ENCODE assay signal across 18 mouse cellular contexts in the genomic region with DNA sequence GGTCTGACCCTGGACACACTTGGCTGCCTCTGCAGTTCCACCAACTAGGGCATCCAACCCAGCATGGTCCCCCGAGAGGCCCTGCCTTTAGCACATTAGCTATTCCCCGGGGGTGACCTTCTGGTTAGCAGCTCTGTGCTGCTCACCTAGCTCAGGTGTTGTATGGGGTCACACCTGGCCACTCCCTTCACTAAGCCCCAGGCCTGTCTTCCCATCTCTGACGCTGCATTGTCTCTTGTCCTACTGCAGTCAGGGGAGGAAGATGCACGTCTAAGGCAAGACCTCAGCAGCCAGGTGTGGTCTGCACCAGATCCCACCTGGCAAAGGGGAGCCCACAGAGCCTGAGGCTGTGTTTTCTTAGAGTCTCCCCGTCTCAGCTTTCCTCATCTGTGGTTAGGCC. TPM values are rescaled to one million over a fixed set of nuclear protein-coding genes. Genes with fewer than 3 reads are reported as not detected.
A peak's percentile ranks its signal among the peaks of the same experiment; 100 is the strongest.
DNase-seq lines count a peak whose midpoint lies in the region; ATAC-seq and TF ChIP-seq lines count a peak whose summit lies in the region.
"Had no signal": no experiment of that assay in that cellular context is flagged by ENCODE, and none has a peak within 500 bp of the region (broad histone marks: within the 10 kb centered on the region; RNA-seq: fewer than 3 reads in every experiment).

No protein-coding gene starts in this region.

- H3K9me3 ChIP-seq in forebrain, embryonic 13.5 days (replicated peaks): no peaks in the 10 kb centered on the region
- no peaks in the 10 kb centered on the region for H3K9me3 ChIP-seq in forebrain, embryonic 10.5 days
- no peaks in the 10 kb centered on the region for H3K9me3 ChIP-seq in forebrain, embryonic 15.5 days
- no peaks in the 10 kb centered on the region for H3K9me3 ChIP-seq in hindbrain, postnatal 0 days (ENCODE audit: low read length)
- H3K9me3 ChIP-seq: embryonic facial prominence, embryonic 15.5 days had no signal

- H3K4me1 ChIP-seq in forebrain, embryonic 13.5 days: peaks cover 42% of the 10 kb centered on the region
- H3K4me1 ChIP-seq in forebrain, embryonic 10.5 days: peaks cover 18% of the 10 kb centered on the region
- peaks cover 8% of the 10 kb centered on the region for H3K4me1 ChIP-seq in cortical plate, adult 2 months (ENCODE audit: control insufficient read depth, insufficient read depth, low read length)
- peaks cover 46% of the 10 kb centered on the region for H3K4me1 ChIP-seq in forebrain, embryonic 15.5 days
- H3K4me1 ChIP-seq in hindbrain, postnatal 0 days (ENCODE audit: insufficient read depth, low read length): peaks cover 20% of the 10 kb centered on the region

- H3K36me3 ChIP-seq in forebrain, embryonic 13.5 days (ENCODE audit: poor library complexity, severe bottlenecking): no peaks in the 10 kb centered on the region
- H3K36me3 ChIP-seq in forebrain, embryonic 10.5 days (replicated peaks): no peaks in the 10 kb centered on the region
- no peaks in the 10 kb centered on the region for H3K36me3 ChIP-seq in forebrain, embryonic 15.5 days
- H3K36me3 ChIP-seq in hindbrain, postnatal 0 days (ENCODE audit: insufficient read depth, low read length): no peaks in the 10 kb centered on the region
- H3K36me3 ChIP-seq: embryonic facial prominence, embryonic 15.5 days had no signal

- peak overlapping the region; percentile 23; the same call in 1 of the 2 replicates for H3K9ac ChIP-seq in forebrain, embryonic 13.5 days
- H3K9ac ChIP-seq in forebrain, embryonic 15.5 days (replicated peaks): 0 out of 2 replicates have a peak overlapping the region, but pooled peaks have one; percentile 12
- H3K9ac ChIP-seq in hindbrain, postnatal 0 days (replicated peaks; ENCODE audit: low read length): peak overlapping the region; percentile 79; the same call in 1 of the 2 replicates
- H3K9ac ChIP-seq: embryonic facial prominence, embryonic 15.5 days; liver, postnatal 0 days had no signal

- no peak for TF ChIP-seq CTCF in cortical plate, adult 2 months (IDR thresholded peaks at IDR 0.05; ENCODE audit: extremely low read depth, insufficient read depth, low read length)
- TF ChIP-seq CTCF in hindbrain, postnatal 0 days (IDR thresholded peaks at IDR 0.05; ENCODE audit: low read depth): no peak

- H3K27me3 ChIP-seq in forebrain, embryonic 13.5 days: peaks cover 28% of the 10 kb centered on the region
- H3K27me3 ChIP-seq in forebrain, embryonic 10.5 days (ENCODE audit: poor library complexity, severe bottlenecking): peaks cover 82% of the 10 kb centered on the region
- peaks cover 3% of the 10 kb centered on the region; the same call in 1 of the 2 replicates for H3K27me3 ChIP-seq in forebrain, embryonic 15.5 days
- H3K27me3 ChIP-seq in hindbrain, postnatal 0 days (ENCODE audit: insufficient read depth, low read length): no peaks in the 10 kb centered on the region

- no peak for ATAC-seq in forebrain, embryonic 13.5 days
- ATAC-seq in forebrain, embryonic 15.5 days (replicated peaks): no peak
- ATAC-seq in hindbrain, postnatal 0 days: no peak
- ATAC-seq: liver, postnatal 0 days had no signal

- peak overlapping the region; percentile 71; the same call in 1 of the 2 replicates for H3K4me3 ChIP-seq in forebrain, embryonic 13.5 days
- no peak overlapping the region for H3K4me3 ChIP-seq in forebrain, embryonic 10.5 days
- peak overlapping the region; percentile 76 for H3K4me3 ChIP-seq in cortical plate, adult 2 months (ENCODE audit: insufficient read depth, low read length)
- peak overlapping the region; percentile 78 for H3K4me3 ChIP-seq in forebrain, embryonic 15.5 days
- peak overlapping the region; percentile 67 for H3K4me3 ChIP-seq in hindbrain, postnatal 0 days (ENCODE audit: low read length)
- H3K4me3 ChIP-seq: embryonic facial prominence, embryonic 15.5 days; heart, adult 2 months had no signal

- peak overlapping the region; percentile 93 for H3K4me2 ChIP-seq in forebrain, embryonic 13.5 days
- H3K4me2 ChIP-seq in forebrain, embryonic 15.5 days (replicated peaks): peak overlapping the region; percentile 59
- peak overlapping the region; percentile 91 for H3K4me2 ChIP-seq in hindbrain, postnatal 0 days (ENCODE audit: low read depth, low read length)

- 61% methylated on average over 5 of the region's 5 CpGs for WGBS in forebrain, embryonic 13.5 days
- 65% methylated on average over 5 of the region's 5 CpGs for WGBS in forebrain, embryonic 10.5 days
- 69% methylated on average over 5 of the region's 5 CpGs for WGBS in forebrain, embryonic 15.5 days
- WGBS in hindbrain, postnatal 0 days: 56% methylated on average over 5 of the region's 5 CpGs

- no peak; the same call in 1 of the 2 replicates for TF ChIP-seq POLR2A in cortical plate, adult 2 months (IDR thresholded peaks at IDR 0.05; ENCODE audit: extremely low read depth, insufficient read depth, low read length)

- H3K27ac ChIP-seq in forebrain, embryonic 13.5 days: no peak overlapping the region; the same call in 1 of the 2 replicates
- H3K27ac ChIP-seq in forebrain, embryonic 10.5 days: no peak overlapping the region
- peak overlapping the region; percentile 75 for H3K27ac ChIP-seq in cortical plate, adult 2 months (ENCODE audit: insufficient read depth, low read length)
- H3K27ac ChIP-seq in forebrain, embryonic 15.5 days (replicated peaks): peak overlapping the region; percentile 39; the same call in 1 of the 2 replicates
- H3K27ac ChIP-seq in hindbrain, postnatal 0 days: no peak overlapping the region
- H3K27ac ChIP-seq: embryonic facial prominence, embryonic 15.5 days; heart, adult 2 months had no signal

- DNase-seq in forebrain, embryonic 10.5 days (ENCODE audit: extremely low spot score, low spot score): no peak
- no peak for DNase-seq in hindbrain, postnatal 0 days (ENCODE audit: low spot score)
- DNase-seq in spleen, postnatal 14 days (ENCODE audit: low spot score in 2 of 2): no peak
- no peak for DNase-seq in thymus, postnatal 4 days
- no peak for DNase-seq in adipocyte (ENCODE audit: low spot score)
- DNase-seq: gastrocnemius, postnatal 14 days; heart, adult 2 months; kidney, adult 8-10 months; kidney, postnatal 36 days; liver; liver, postnatal 0 days; lung, postnatal 14 days; right cerebral cortex, postnatal 4 days had no signal

RNA-seq across cellular contexts. Expression of a gene that starts 2.0 kb away (rescaled TPM):
- 7.3 and 7.8 TPM in 2 replicates for polyA plus RNA-seq in forebrain, embryonic 13.5 days (2015; fragmentation: Nextera tagmentation; extraction: Ambion mirVana)
- polyA plus RNA-seq in forebrain, embryonic 10.5 days (2016; fragmentation: Nextera tagmentation; extraction: Ambion mirVana): 0.87 and 1.2 TPM in 2 replicates
- polyA plus RNA-seq in cortical plate, adult 2 months (2012; rRNA removed): 225 and 233 TPM in 2 replicates
- polyA plus RNA-seq in forebrain, embryonic 15.5 days (2015; fragmentation: Nextera tagmentation; extraction: Ambion mirVana): 18.1 and 21.9 TPM in 2 replicates
- total RNA-seq in hindbrain, postnatal 0 days (2014; rRNA removed): 38.2 and 55.7 TPM in 2 replicates
- 20.4 and 23.1 TPM in 2 replicates for polyA plus RNA-seq in hindbrain, postnatal 0 days (2015; fragmentation: Nextera tagmentation; extraction: Ambion mirVana)
- total RNA-seq: neutrophil, adult 5-6 weeks had no signal

RNA-seq across cellular contexts. Expression of a gene that starts 39.4 kb away (rescaled TPM):
- polyA plus RNA-seq in forebrain, embryonic 13.5 days (2015; fragmentation: Nextera tagmentation; extraction: Ambion mirVana): 3.7 and 6.3 TPM in 2 replicates
- 17.0 and 19.6 TPM in 2 replicates for polyA plus RNA-seq in forebrain, embryonic 10.5 days (2016; fragmentation: Nextera tagmentation; extraction: Ambion mirVana)
- polyA plus RNA-seq in cortical plate, adult 2 months (2012; rRNA removed): 72.7 and 86.0 TPM in 2 replicates
- polyA plus RNA-seq in forebrain, embryonic 15.5 days (2015; fragmentation: Nextera tagmentation; extraction: Ambion mirVana): 2.9 and 3.7 TPM in 2 replicates
- 10.6 and 16.7 TPM in 2 replicates for total RNA-seq in hindbrain, postnatal 0 days (2014; rRNA removed)
- polyA plus RNA-seq in hindbrain, postnatal 0 days (2015; fragmentation: Nextera tagmentation; extraction: Ambion mirVana): 7.4 and 8.7 TPM in 2 replicates

Comparison
In these comparisons a context has a peak if more than half of its experiments do, and no peak if none do; other contexts are left out.
1. H3K27ac ChIP-seq: peak in cortical plate, adult 2 months (single experiment) and forebrain, embryonic 15.5 days (single experiment); none in forebrain, embryonic 13.5 days (single experiment), forebrain, embryonic 10.5 days (single experiment) and hindbrain, postnatal 0 days (single experiment).
2. H3K9ac ChIP-seq: peak in every context shown above with its lines; median percentile 79 in hindbrain, postnatal 0 days; 23 in forebrain, embryonic 13.5 days; 12 in forebrain, embryonic 15.5 days.
3. Peak in every context shown above with its lines, with median percentiles within 50 percentile points of each other: H3K4me2 ChIP-seq.